Mouse (Mus musculus) c-Kit-positive CD71-negative TER-119-negative erythroid progenitor cells, embryonic 14.5 days (primary cell): ENCODE measurements around the gene Tmem221.

Experiments
- DNase-seq: peaks from one replicate; pipeline ENCODE4 v3.0.0-alpha.2; 2013; ENCODE audit warnings: low read depth

Gene Tmem221

DNA sequence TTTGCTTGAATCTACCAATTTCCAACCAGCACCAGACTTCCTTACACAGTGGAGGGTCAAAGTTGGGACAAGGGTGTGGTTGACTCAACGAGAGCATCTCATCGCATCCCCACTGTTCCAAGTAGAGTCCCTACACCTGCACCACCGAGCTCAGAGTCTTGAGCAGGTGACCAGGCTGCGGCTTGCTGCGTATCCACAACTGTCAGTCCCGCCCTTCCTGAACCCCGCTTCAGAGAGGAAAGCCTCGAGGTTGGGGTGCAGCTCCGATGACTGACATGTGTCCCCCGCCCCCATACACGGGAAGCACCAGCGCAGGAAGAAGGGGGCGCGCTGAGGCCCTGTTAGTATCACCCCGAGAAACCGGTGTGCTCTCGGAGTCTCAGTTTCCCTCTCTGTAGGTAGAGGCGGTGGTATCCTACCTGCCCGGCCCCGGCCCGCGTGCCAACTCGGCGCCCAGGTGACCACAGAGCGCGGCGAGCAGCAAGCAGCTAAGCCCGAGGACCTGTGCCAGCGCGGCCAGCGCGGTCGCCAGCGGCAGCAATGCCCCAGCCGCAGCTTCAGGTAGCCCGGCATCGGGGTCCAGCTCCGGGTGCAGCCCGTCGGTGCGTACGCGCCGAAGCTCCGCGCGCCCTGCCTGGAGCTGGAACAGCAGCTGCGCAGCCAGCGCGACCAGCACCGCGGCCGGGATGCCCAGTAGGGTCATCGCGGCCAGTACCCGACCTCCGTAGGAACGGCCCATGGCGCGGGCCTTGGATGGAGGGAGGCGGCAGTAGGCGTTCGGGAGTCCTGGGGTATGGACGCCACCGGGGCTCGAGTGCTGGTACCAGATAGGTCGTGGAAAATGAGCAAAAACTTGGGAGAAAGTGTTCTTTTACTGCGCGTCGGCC, at the start of gene Tmem221:
Gene Tmem221 (minus strand): TSS at position 801 of the 887 bp plus-strand sequence.
- no peak for DNase-seq

DNA sequence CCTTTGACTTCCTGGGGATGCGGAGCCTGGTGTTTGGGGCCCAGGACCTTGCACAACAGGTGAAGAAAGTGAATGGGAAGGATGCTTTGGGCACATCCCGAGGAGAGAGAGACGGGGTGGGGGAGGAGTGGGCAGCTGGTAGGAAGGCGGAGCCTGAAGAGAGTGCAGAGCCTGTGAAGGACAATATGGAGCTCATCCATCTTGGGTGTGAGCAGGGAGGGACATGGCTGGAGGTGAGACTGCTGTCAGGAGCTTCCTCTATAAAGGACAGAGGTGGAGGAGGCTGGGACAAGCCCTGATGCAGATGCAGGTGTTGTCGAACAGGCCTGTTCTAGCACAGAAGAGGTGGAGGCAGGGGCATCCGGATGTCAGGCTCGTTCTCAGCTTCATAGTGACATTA, 45.4 kb upstream of the Tmem221 start:
- no peak for DNase-seq

DNA sequence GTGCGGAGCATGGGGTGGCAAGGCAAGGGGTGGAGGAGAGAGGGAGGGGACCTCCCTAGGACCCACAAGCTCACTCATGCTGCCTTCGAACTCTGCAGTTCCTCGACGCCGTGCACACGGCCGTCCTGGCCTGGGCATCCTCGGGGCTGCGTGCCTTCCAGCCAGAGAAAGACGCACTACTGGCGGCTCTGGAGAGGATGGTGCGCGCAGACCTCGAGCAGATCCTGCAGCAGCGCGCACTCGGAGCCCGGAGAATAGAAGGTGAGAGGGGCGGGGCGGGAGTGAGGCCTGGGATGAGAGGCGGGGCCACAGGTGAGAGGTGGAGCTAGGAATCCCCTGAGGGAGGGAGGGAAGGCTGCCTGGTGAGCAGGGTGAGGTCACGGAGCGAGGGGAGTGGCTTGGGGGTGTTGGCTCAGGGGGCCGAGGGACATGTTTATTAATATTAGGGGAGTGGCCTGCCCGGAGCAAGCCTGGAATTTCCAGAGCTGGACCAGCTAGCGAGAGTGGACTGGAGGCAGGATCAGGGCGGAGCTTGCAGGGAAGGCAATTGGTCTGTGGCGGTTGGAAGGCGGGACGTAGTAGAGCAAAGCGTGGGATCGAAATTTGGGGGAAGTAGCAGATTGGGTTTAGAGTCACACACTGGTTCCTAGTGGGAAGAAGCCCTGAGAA, 44.1 kb upstream of the Tmem221 start:
- no peak for DNase-seq

DNA sequence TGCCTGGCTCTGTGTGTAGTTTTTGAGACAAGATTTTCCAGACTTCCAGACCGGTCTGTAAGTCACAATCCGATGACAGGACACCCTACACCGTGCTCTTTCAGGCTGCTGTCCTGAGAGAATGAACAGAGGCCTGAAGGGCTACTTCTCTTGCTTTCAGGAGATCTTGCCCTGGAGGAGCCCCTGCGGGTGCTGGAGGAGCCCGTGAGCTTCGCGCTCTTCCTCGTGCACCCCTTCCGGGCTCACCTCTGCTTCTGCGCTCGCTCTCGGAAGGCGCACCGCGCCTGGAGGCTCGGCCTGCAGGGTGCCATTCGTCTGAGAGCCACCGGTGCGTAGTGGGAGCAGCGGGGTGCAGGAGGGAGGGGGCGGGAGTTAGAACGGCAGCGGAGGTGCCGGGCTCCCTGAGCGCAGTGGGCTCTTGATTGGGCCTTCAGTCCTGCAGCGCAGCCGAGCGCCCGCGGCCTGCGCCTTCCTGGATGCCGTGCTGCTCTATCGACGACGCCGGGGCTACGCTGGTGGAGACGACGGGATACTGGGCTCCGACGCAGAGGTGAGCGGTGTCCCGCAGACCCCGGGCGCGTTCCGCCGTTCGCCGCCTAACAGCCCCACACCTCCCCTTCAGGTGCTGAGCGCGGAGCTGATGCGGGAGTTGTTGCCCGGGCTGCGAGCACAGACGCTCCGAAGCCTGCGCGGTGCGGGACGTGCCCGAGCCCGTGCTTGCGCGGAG, 43.4 kb upstream of the Tmem221 start:
- no peak for DNase-seq

DNA sequence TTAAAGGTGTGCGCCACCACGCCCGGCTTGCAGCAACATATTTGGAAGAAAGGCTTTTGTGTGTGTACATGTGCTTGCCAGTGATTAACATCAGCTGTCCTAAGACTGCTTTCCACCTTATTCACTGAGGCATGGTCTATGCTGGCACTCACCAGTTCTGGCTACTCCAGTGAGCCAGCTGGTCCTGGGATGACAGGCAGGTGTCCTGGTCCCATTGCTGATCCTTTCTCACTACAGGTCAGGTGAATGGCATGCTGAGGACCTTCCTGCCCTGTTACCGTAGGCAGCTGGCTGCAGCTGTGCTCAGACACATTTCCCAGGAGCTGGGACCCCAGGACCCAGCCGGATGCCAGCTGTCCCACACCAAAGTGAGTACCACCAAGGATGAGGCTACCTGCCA, 40.2 kb upstream of the Tmem221 start:
- no peak for DNase-seq

DNA sequence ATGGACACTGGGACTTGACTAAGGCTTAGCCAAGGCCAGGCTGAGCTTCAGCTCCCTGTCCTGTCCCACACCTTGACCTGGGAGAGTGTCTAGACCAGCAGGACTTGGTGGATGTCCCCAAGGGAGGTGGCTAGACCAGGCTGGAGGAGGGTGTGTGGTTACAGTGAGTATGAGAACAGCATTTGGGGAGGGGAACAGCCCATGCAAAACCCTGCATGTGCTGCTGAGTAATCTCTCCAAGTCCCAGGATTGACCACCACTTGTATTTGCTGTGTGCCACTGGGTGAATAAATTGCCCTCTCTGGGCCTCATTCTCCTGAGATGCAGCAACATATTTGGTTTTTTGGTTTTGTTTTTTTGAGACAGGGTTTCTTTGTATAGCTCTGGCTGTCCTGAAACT, 39.7 kb upstream of the Tmem221 start:
- DNase-seq, result no peak

DNA sequence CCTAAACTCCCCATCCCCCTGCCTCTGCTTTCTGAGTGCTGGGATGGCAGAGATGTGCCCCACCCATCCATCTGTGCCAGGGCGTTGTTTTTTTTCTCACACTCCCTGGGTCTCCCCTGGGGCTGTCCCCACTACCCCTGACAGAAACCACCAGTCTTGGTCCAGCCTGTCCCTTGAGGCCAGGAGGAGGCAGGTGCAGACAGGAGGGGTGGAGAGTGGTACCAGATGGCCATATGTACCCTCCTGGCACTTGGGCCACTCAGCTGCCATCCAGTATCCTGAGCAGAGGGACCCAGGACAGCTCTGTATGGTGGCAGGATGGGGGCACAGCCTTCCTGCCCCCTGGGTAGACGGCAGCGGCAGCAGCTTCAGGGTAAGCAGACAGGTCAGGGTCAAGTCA, 38.8 kb upstream of the Tmem221 start, which contains the start of gene Fam129c:
Gene Fam129c (plus strand): TSS at position 198 of the 400 bp plus-strand sequence.
- DNase-seq, result no peak

DNA sequence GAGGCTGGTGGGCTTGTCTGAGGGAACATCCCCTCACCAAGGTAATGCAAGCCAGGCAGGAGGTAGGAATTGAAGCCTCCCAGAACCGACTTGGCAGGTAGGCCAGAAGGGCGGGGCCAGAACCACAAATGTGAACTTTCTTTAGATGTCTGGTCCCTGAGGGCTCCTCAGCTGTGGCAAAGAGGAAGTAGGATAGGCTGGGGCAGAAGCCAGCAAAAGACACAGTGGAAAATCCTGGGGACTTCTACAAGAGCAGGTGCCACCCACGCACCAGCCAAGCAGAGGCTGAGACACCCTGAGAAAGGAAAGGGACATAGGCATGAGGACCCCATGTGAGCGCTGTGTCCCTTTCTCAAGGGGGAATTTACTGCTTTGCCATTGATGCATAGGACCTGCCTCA, 38.1 kb upstream of the Tmem221 start:
- DNase-seq, result no peak

DNA sequence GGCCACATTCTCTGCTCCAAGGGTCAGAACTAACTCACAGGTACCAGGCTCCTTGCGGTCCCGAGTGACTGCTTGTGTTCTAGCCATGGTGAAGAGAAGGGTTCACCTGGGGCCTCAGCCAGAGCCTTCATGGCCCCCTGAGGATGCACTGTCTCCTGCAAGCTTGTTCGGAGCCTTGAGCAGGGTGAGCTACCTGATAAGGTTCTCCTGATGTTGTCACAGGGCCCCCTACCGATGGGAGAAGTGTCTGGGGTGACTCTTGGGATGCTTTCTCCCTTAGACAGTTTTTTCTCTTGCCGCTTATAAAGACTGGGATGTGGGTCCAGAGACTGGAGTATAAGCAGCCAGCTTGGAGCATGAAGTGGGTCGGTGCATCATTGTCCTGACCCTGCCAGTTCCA, 37.7 kb upstream of the Tmem221 start:
- DNase-seq, result no peak

DNA sequence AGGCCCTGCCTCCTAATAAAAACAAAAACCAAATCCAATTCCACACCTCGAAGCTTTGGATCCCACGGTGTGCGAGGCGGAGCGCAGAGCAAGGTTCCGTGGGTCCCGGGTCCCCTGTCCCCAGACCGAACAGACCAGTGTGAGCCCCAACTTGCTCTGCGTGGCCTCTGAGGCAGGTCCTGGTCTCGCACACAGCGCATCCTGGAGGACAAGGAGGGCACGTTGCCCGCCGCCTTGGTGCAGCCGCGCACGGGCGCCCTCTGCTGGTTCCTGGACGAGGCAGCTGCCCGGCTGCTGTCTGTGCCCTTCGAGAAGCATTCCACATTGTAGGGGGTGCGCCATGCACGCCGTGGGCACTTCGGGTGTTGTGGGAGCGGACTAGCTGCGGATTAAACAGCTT, 37.2 kb upstream of the Tmem221 start:
- peak; percentile 77 for DNase-seq

DNA sequence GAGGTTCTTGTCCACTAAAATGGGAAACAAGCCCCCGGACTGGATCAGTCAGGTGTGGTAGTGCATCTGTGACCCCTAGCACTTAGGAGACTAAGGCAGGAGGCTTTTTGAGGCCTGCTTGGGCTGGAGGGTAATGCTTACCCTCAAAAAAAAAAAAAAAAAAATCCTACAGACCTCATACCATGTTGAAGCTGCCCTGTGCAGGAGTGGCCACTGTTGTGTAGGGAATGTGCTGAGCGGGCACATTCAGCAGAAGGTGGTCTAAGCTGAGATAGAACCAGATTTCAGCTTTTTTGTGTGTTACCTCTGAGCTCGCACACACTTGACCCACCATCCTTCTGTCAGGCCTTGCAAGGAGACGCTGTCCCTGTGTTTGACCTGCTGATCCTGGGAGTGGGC, 35.7 kb upstream of the Tmem221 start:
- no peak for DNase-seq

DNA sequence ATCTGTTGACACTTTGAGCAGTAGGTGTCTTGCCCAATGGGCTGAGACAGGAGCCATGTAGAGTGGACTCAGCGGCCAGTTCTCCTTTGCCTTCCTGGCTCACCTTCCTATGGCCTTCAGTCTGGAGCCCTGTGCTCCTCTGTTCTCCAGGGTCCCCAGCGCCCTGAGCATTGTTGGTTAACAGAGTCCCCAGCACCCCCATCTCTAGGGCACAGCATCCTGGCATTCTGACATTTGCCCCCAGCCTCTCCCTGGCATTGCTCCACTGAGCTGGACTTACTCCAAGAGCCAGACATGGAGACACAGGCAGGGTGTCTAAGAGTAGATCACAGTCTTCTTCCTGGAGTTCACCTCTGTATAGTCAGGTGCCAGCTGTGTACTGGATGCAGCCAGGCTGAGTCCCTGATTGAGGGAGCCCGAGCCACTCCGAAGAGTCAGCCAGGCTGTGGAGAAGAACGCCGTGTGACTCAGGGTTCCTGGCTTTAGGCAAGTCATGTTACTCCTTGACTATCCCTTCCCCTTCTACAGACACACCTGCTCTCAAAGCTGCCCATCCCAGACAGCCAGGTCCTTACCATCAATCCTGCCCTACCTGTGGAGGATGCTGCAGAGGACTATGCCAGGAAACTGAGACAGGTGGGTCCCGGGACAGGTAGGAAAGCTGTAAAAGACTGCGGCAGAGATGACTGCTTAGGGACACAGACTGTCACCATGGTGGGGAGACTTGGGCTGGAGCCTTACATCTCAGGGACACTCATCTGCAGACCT, 35.1 kb upstream of the Tmem221 start:
- DNase-seq, result no peak

DNA sequence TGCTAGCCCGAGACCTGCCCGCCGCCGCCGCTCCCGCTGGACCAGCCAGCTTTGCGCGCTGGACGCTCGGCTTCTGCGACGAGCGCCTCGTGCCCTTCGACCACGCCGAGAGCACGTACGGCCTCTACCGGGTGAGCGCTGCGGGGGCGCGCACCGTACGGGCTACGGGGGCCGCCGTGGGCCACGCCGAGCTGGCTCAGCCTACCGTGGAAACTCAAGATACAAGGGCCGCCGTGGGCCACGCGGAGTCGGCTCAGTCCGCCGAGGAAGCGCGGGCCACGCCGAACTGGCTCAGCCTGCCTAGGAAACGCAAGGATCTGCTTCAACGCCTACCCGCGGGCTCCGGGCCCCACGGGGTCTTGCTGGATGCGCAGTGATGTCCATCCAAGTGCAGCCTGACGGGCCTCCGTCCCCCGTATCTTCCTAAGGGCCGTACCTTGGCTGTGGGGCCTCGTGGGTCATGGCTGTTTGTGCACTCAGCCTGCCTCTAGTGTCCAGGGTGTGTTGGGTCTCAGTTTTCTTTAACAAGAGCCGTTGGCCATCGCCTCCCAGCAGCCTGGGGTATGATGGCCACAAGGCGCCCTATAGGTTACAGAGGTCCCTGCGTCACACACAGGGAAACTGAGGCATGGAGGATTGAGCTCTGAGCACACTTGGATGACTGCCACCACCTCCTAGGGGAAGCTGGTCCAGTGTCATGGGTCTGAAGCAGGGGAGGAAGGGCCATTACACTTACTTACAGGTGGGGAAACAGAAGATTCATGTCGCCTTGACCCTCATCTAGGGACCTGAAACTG, 33.9 kb upstream of the Tmem221 start:
- no peak for DNase-seq

DNA sequence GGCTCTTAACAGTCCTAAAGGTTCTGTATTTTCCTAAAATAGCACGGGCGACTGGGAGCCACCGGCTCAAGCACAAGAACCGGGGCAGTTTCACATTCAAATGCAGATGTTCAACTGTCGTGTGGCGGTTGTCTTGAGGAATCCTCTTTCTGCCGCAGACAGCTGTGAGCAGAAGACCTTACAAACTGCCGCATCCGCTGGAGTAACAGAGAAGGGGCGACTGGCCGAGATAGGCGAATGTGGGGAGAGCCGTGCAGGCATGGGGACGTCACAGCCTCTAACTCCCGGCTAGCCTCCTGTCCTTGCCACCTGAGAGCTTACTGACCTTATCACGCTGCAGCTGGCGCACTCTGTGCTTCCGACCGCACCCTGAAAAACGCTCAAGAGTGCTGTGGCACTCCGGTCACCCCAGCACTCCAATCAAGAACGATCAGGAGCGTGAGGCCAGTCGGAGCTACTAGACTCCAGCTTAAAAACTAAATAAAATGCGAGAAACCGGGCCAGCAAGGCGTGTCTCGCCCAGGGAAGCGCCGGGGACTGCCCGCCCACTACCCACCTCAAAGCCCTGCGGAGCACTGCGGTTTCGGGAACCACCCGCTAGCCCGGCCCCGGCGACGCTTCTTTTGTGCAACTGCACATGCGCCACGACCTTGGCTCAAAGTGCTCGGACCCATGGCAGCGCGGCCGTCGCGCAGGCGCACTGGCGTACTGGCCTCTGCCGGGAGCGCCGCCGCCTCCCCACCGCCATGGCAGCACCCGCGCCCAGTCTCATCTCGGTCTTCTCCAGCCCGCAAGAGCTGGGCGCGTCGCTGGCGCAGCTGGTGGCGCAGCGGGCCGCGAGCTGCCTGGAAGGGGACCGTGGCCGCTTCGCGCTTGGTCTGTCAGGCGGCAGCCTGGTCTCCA, 33.1 kb upstream of the Tmem221 start, which contains the start of gene Pgls:
Gene Pgls (plus strand): TSS at position 706 of the 903 bp plus-strand sequence.
- DNase-seq, result peak; percentile 93

DNA sequence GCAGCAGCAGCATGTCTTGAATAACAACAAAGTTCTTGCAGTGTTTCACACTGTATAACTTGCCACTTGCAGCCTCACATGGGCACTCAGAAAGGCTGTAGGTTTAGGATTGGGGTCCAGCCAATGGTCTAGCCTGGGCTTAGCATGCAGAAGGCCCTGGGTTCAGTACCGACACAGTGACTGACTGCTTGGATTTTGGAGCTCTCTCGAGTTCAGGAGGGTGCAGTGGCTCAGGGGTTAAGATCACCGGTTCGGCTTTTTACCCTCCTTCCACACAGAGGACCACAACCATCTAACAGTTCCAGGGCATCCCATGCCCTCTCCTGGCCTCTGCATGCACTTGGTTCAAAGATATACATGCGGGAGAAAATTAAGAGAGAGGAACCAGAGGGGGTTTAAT, 32.3 kb upstream of the Tmem221 start:
- no peak for DNase-seq

DNA sequence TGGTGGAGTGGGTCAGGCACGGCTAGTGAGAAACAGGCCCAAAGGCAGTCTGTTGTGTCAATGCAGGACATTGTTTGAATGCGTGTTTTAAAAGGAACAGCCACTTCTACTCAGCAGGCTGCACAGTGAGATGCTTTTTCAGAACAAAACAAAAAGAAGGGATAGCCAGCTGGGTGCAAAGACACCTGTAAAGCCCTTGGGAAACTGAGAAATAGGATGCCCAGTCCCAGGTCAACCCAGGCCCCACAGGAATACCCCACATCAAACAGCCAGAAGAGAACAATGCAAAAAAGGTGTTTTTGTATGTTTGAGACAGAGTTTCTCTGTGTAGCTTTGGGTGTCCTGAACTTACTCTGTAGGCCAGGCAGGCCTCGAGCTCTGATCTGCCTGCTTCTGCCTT, 30.1 kb upstream of the Tmem221 start:
- no peak for DNase-seq

DNA sequence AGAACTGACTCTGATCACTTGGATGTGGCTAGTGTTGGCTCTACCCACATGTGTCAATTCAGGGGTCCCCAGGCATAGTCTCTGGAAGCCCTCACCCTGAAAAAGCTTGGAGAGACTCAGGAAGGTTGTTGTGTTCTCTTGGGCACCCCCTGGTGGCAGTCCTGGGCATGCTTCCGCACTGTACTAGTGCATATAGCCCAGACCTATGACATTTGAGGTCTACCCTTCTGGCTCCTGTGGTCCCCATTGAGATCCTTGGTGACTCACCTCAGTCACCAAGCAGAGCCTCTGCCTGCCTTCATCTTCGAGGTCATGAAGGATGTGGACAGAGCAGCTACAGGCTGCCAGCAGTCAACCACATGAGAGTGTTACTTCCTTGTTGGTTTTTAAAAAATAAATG, 28.2 kb upstream of the Tmem221 start:
- DNase-seq, result no peak

DNA sequence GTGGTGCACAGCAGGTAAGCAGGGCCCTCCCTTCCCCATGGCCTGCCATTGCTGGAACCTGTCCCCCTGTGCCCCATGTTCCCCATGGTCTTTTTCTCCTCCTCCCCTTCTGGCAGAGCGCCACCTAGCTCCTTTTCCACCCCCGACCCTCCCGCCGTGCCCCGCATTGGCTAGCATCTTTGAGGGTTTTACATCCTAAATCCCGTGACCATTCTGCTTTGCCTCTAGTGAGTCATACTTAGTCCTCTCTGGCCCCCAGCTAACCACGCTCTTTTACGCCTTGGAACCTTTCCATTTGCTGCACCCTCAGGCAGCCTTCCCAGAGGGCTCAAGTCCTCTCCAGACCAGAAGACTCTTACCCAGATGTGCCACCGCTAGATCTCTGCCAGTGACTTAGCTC, 21.5 kb upstream of the Tmem221 start:
- no peak for DNase-seq

DNA sequence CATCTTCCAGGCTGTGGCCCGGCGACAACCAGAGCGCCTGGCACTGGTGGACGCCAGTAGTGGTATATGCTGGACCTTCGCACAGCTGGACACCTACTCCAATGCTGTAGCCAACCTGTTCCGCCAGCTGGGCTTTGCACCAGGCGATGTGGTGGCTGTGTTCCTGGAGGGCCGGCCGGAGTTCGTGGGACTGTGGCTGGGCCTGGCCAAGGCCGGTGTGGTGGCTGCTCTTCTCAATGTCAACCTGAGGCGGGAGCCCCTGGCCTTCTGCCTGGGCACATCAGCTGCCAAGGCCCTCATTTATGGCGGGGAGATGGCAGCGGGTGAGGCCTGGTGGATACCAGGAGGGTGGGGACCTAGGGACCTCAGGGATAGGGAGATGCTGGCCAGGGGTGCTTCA, 20.8 kb upstream of the Tmem221 start:
- no peak for DNase-seq

DNA sequence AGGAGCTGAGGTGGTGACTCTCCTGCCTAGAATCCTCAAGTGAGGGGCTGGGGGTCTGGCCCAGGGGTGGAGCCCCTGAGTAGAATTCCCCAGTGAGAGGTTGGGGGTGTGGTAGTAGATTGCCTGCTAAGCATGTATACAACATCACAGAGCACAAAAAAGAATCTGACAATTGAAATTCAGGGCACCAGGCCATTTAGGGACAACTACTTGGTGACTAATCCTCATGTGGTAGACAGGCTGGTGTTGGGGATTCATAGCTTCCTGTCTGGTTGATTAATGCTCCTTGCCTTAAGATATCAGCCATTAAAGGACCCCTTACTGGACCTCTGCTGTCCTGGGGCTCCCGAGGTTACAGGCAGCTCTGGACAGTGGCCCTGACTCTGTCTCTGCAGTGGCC, 20.3 kb upstream of the Tmem221 start:
- DNase-seq, result no peak
